Mouse (Mus musculus) B cell, adult 2 months (primary cell): ENCODE measurements at regions not wholly inside any gene's neighbourhood (a gene's known extent, or its start where the extent isn't known, plus 50 kb on each side); places are given as distances from the start of the nearest gene placed in this dataset.
"Not testable (repeated sequence)": the region's sequence is repeated elsewhere in the genome, so short reads cannot be mapped to it uniquely, and the experiment has no call there.

Experiments
- DNase-seq, 2 experiments: peaks; one replicate each; pipeline ENCODE4 v3.0.0; 2022

- DNase-seq: no peak
Measured at GRCm38 (mm10) chr5:40177982-40178748, 422.9 kb upstream of the Hs3st1 start.

- DNase-seq: no peak
Measured at GRCm38 (mm10) chr5:40136740-40137285, 381.5 kb upstream of the Hs3st1 start.

GRCm38 (mm10) chr5:40124337-40124736 lies 369.1 kb upstream of the Hs3st1 start:
- no peak for DNase-seq

GRCm38 (mm10) chr5:40116849-40117248 lies 361.6 kb upstream of the Hs3st1 start:
- no peak for DNase-seq

- not testable (repeated sequence) for DNase-seq
Measured at GRCm38 (mm10) chr5:40089576-40089975, 334.3 kb upstream of the Hs3st1 start.

- DNase-seq: no peak
Measured at GRCm38 (mm10) chr5:40045288-40045687, 290.0 kb upstream of the Hs3st1 start.

- DNase-seq: no peak
Measured at GRCm38 (mm10) chr5:40034452-40034851, 279.2 kb upstream of the Hs3st1 start.

- no peak for DNase-seq
Measured at GRCm38 (mm10) chr5:40033686-40034085, 278.4 kb upstream of the Hs3st1 start.

- no peak for DNase-seq
Measured at GRCm38 (mm10) chr5:40030261-40030660, 275.0 kb upstream of the Hs3st1 start.

- DNase-seq: no peak
Measured at GRCm38 (mm10) chr5:40015946-40016345, 260.7 kb upstream of the Hs3st1 start.

GRCm38 (mm10) chr5:39988039-39988438 lies 232.8 kb upstream of the Hs3st1 start:
- DNase-seq: no peak

GRCm38 (mm10) chr5:39964371-39964770 lies 209.1 kb upstream of the Hs3st1 start:
- DNase-seq: no peak

GRCm38 (mm10) chr5:39960981-39961380 lies 205.7 kb upstream of the Hs3st1 start:
- peak; percentile 34 to 36 for DNase-seq

GRCm38 (mm10) chr5:39935564-39935963 lies 180.3 kb upstream of the Hs3st1 start:
- no peak for DNase-seq

- no peak for DNase-seq
Measured at GRCm38 (mm10) chr5:39931890-39932289, 176.6 kb upstream of the Hs3st1 start.

- no peak for DNase-seq
Measured at GRCm38 (mm10) chr5:39909369-39909768, 154.1 kb upstream of the Hs3st1 start.

GRCm38 (mm10) chr5:39871723-39872085 lies 116.4 kb upstream of the Hs3st1 start:
- no peak for DNase-seq

GRCm38 (mm10) chr5:39870835-39871722 lies 115.8 kb upstream of the Hs3st1 start:
- DNase-seq: no peak

GRCm38 (mm10) chr5:39857192-39857591 lies 101.9 kb upstream of the Hs3st1 start:
- DNase-seq: no peak

- no peak for DNase-seq
Measured at GRCm38 (mm10) chr5:39856616-39857156, 101.4 kb upstream of the Hs3st1 start.

GRCm38 (mm10) chr5:39855685-39856615 lies 100.7 kb upstream of the Hs3st1 start:
- no peak for DNase-seq

- DNase-seq: no peak
Measured at GRCm38 (mm10) chr5:39847187-39847586, 91.9 kb upstream of the Hs3st1 start.
